In the genomic region with DNA sequence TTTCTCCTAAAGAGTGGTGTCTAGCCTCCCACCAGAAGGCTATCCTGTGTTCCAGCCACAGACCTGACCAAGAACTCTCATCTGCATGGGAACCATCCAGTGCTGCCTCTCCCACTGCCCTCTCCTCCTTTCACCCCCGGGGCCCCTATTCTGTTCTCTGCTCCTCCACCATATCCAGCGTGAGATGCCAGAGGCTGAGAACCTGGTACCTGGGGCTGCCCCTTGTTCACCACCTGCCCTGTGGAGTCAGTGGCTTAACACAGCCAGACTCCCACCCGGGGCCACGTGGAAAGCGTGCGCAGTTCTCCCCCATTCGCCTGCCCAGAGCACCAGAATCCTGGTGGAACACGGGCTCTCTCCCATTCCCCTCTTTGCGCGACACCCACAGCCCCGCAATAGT, we compare ENCODE assay signal across 25 mouse cellular contexts.
"Had no signal": no experiment of that assay in that cellular context is flagged by ENCODE, and none has a peak within 500 bp of the region (broad histone marks: within the 10 kb centered on the region; RNA-seq: fewer than 3 reads in every experiment).

No protein-coding gene starts in this region.

- H3K9me3 ChIP-seq: embryonic facial prominence, embryonic 10.5 days; embryonic facial prominence, embryonic 12.5 days; embryonic facial prominence, embryonic 13.5 days; embryonic facial prominence, embryonic 15.5 days; forebrain, embryonic 10.5 days; forebrain, embryonic 12.5 days; forebrain, embryonic 13.5 days; forebrain, embryonic 15.5 days; heart, embryonic 10.5 days had no signal

- H3K27me3 ChIP-seq: embryonic facial prominence, embryonic 12.5 days; embryonic facial prominence, embryonic 13.5 days; embryonic facial prominence, embryonic 15.5 days; forebrain, embryonic 12.5 days; forebrain, embryonic 13.5 days; forebrain, embryonic 15.5 days had no signal

- H3K4me1 ChIP-seq: embryonic facial prominence, embryonic 10.5 days; embryonic facial prominence, embryonic 12.5 days; embryonic facial prominence, embryonic 13.5 days; embryonic facial prominence, embryonic 15.5 days; forebrain, embryonic 10.5 days; forebrain, embryonic 12.5 days; forebrain, embryonic 13.5 days; forebrain, embryonic 15.5 days; heart, embryonic 10.5 days had no signal

- ATAC-seq: forebrain, embryonic 13.5 days; forebrain, embryonic 14.5 days; forebrain, embryonic 15.5 days; forebrain, embryonic 16.5 days; forebrain, postnatal 0 days had no signal

- H3K36me3 ChIP-seq: embryonic facial prominence, embryonic 10.5 days; embryonic facial prominence, embryonic 12.5 days; embryonic facial prominence, embryonic 13.5 days; embryonic facial prominence, embryonic 15.5 days; forebrain, embryonic 10.5 days; forebrain, embryonic 12.5 days; forebrain, embryonic 15.5 days; heart, embryonic 10.5 days had no signal

- H3K4me2 ChIP-seq: embryonic facial prominence, embryonic 12.5 days; embryonic facial prominence, embryonic 13.5 days; embryonic facial prominence, embryonic 15.5 days; forebrain, embryonic 12.5 days; forebrain, embryonic 13.5 days; forebrain, embryonic 15.5 days had no signal

- H3K4me3 ChIP-seq: embryonic facial prominence, embryonic 10.5 days; embryonic facial prominence, embryonic 12.5 days; embryonic facial prominence, embryonic 13.5 days; embryonic facial prominence, embryonic 15.5 days; erythroblast, embryonic 14.5 days; forebrain, embryonic 10.5 days; forebrain, embryonic 12.5 days; forebrain, embryonic 13.5 days; forebrain, embryonic 15.5 days; heart, adult 2 months; heart, embryonic 10.5 days had no signal

- DNase-seq: cerebellum, adult 2 months; cerebellum, adult 8-10 months; cerebellum, adult 9-10 months; cerebellum, adult 9-11 months; cerebellum, postnatal 14 days; cerebellum, postnatal 25 days; cerebellum, postnatal 36 days; embryo, embryonic 11 days; forebrain, postnatal 0 days; gastrocnemius, postnatal 10 days; gastrocnemius, postnatal 14 days; gastrocnemius, postnatal 25 days; heart, adult 2 months had no signal

- H3K9ac ChIP-seq: embryonic facial prominence, embryonic 12.5 days; embryonic facial prominence, embryonic 13.5 days; embryonic facial prominence, embryonic 15.5 days; forebrain, embryonic 12.5 days; forebrain, embryonic 13.5 days; forebrain, embryonic 15.5 days; forebrain, postnatal 0 days had no signal

- H3K27ac ChIP-seq: embryonic facial prominence, embryonic 10.5 days; embryonic facial prominence, embryonic 12.5 days; embryonic facial prominence, embryonic 13.5 days; embryonic facial prominence, embryonic 15.5 days; forebrain, embryonic 10.5 days; forebrain, embryonic 12.5 days; forebrain, embryonic 13.5 days; forebrain, embryonic 15.5 days; heart, adult 2 months; heart, embryonic 10.5 days had no signal
